Mouse (Mus musculus) adrenal gland, postnatal 36 days (tissue): ENCODE measurements around the gene Thsd7b. TPM values are rescaled to one million over a fixed set of nuclear protein-coding genes. Genes with fewer than 3 reads are reported as not detected.

Experiments
- DNase-seq, 2 experiments: peaks; one replicate each; pipeline ENCODE4 v3.0.0; 2021; ENCODE audit warnings: mixed read lengths in 1 of 2
- long read RNA-seq, 2 experiments: library from polyadenylated mRNA; stranded (forward); transcript quantifications; one replicate each; pipeline ENCODE4 v2.0.0; 2021; ENCODE audit warnings: borderline sequencing depth in 2 of 2
- total RNA-seq, 2 experiments: library from RNA; stranded (reverse); gene quantifications; 2 replicates each; pipeline ENCODE4 v1.2.3; 2021

Thsd7b gene
- total RNA-seq = under 1 TPM; 0.26 to 0.53 TPM
- long read RNA-seq, experiment 1 = 0 reads
- long read RNA-seq, experiment 2 = 0 reads

DNA sequence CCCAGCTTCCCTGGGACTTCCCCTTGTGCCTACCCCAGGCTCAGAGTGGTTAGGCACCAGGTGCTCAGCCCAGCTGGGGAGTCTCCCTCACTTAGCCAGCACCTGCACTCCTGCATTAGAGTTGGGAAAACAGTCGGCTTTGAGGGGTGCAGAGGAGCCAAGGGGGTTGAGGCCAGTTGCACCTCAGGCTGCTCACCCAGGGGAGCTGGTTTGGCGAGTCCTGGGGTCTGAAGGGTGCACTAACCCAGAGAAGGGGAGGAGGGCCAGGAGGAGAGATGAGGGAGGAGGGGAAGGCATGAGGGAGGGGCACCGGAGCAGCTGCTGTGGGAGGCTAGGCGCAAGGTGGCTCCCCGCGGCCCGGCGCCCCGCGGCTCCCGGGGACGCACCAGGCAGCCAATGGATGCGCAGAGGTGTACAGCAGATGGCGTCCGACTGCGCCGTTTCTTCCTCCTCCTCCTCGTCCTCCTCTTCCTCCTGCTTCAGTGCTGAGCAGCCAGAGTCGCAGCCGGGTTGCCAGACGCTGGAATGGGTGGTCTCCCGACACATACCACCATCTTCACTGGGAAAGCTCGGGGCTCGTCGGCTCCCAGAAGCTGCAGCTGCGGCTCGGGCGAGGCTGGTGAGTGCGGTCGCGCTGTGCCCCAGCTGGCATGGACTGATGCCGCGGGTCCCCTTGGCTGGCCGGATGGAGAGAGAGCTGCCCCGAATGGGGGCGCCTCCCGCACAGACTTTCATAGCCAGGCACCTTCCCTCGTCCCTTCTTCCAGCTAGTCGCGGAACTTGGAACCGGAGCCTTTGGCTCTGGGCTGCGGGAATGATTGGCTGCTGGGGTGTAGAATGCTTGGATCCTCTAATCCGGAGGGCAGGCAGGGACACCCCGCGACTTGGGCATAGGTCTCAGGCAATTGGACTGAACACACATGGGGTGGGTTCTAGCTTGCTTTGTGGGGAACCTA is at the start of gene Thsd7b:
TSS of gene Thsd7b (plus strand) at position 321 of the 956 bp plus-strand sequence.
- no peak for DNase-seq

GRCm38 (mm10) chr1:129244292-129244691 is 28.8 kb upstream of the Thsd7b start:
- peak in 1 of 2 experiments; percentile 37 for DNase-seq

- DNase-seq = peak in 1 of 2 experiments; percentile 3
Measured at GRCm38 (mm10) chr1:129250704-129251443, 22.2 kb upstream of the Thsd7b start.

- DNase-seq = no peak
Measured at GRCm38 (mm10) chr1:129266684-129267083, 6.4 kb upstream of the Thsd7b start.

GRCm38 (mm10) chr1:129304173-129304572 is 31.1 kb downstream of the Thsd7b start:
- DNase-seq = no peak

- DNase-seq = no peak
Measured at GRCm38 (mm10) chr1:129324388-129324787, 51.3 kb downstream of the Thsd7b start.

DNA sequence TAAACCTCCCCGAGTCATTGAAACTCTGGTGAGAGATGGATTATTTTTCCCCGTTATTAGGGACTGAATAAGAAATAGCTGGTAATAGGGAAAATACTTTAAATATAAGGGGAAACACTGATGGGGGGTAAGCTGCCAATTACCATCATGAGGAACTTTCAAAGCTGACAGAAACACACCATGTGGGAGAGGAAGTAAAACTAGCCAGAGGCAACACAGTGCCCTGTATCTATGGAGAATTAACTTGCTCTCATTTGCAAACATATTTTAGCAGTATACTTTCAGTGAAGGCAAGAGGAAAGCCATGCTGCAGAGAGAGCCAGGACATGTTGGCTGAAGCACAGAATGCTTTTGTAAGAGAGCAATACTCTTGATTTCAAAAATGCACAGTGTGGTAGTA is 51.7 kb downstream of the Thsd7b start:
- no peak for DNase-seq

DNA sequence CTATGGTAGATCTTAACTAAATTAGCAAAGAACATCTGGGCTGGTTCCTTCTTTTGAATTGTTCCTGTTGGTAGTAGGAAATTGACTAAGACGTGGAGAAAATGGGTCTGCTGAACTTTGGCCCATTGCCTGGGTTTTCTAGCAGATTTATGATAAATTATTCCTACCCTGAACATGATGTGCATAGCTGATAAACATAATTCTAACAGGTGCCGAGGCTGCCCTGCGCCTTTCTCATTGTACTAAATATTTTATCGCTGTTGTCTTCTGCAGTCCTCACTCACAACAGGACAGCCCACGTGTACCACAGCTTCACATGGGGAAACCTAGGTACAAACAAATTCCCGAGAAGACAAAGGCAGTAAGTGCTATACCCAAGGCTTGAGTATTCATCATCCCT is 83.5 kb downstream of the Thsd7b start:
- DNase-seq = no peak

DNA sequence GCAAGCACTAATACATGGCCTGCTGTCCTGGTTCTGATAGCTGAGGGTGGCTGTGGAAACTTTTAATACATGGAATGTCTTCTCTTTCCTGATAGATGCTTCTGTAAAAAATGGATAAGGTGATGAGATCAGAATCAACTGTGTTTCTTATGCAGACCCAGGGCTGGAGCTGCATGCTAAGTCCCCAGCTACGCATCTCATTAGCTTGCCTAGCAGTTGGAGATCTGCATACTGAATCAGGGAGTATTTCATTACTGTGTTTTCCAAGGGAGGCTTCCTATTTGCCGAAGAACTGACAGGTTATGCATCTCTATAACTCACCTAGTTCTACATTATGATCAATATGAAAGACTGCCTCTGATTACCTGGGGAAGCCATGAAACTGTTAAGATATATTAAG is 84.3 kb downstream of the Thsd7b start:
- DNase-seq = no peak

- DNase-seq = no peak
Measured at GRCm38 (mm10) chr1:129363368-129363767, 90.3 kb downstream of the Thsd7b start.

DNA sequence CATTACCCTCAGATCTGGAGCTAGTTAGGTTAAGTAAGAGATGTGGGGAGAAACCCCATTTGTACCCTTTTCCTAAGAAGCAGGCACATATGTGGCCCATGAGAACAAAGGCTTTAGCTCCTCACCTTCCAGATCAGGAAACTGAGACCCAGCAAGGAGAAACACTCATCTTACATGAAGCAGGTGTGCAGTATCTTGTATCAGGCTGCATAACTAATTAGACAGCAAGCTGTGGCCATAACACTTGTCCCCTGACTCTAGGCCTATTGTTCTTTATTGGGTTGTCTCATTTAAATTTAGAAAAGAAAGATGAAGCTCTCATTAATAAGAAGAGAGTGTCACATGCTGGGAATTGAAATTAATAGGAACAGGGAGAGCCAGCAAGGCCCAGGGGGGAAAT is 91.7 kb downstream of the Thsd7b start:
- no peak for DNase-seq

DNA sequence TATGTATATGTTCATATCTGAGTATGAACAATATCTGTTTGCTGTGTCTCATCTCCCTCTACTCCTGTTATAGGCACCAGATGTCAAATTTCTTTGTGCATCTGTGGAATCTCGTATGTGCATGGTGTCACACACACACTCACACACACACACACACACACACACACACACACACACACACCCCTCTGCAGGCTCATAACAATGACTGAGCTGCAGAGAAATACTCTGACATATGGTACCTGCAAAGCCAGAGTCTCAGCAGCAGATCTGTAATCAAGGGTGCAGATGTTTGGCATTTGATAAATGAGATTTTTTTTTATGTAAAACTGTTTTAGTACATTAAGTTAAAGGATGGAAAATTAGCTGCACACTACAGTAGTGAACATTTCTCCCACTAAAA is 92.5 kb downstream of the Thsd7b start:
- DNase-seq = no peak

DNA sequence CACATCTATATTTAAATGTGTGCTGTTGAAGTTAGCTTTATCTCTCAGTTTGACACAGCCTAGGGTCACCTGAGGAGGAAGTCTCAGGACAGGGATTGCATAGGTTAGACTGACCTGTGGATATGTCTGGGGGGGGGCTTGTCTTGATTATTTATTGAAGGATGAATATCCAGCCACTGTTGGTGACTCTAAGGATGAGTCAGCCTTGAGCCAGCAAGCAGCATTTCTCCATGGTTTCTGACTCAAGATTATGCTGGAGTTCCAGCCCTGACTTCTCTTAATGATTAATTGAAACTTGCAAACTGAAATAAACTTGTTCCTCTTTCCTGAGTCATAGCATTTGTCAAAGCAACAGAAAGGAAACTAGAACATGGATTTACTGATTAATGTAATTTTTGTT is 113.4 kb downstream of the Thsd7b start:
- peak; percentile 4 to 20 for DNase-seq

- DNase-seq = no peak
Measured at GRCm38 (mm10) chr1:129411584-129411983, 138.5 kb downstream of the Thsd7b start.

DNA sequence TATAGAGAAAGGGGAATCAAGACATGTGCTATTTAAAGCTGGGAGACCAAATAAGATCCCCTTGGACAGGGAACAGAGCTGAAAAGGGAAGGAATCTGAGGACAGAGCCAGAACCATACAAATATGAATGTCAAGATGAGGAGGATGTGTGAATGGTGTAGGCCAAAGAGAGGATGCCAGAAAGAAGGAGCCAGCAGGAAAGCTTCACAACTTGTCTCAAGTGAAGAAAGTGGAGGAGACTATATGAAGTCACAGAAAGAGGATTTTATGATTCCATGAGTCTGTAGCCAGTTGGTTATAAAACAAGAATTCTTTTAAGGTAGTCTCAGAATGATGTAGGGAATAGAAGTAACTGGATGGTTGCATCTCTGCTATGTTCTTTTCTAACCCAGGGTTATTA is 148.5 kb downstream of the Thsd7b start:
- no peak for DNase-seq

- no peak for DNase-seq
Measured at GRCm38 (mm10) chr1:129464414-129464813, 191.3 kb downstream of the Thsd7b start.

DNA sequence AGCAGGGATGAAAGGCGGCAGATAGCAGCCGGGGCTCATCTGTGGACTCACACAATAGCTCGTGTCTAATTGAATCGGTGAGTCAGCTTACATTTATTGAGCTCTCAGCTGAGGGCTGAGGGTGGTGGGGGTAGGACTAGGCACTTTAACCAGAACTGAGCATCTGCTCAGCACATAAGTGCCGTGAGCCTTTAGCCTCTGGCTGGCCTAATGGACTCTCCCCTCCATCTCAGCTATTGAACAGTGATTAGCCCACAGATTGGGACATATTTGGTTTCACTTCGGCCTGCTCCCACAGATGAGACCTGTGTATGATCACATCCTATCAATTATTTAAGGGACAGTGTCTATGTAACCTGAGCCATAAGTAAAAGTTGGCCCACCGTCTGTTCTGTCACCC is 200.4 kb downstream of the Thsd7b start:
- DNase-seq = no peak

DNA sequence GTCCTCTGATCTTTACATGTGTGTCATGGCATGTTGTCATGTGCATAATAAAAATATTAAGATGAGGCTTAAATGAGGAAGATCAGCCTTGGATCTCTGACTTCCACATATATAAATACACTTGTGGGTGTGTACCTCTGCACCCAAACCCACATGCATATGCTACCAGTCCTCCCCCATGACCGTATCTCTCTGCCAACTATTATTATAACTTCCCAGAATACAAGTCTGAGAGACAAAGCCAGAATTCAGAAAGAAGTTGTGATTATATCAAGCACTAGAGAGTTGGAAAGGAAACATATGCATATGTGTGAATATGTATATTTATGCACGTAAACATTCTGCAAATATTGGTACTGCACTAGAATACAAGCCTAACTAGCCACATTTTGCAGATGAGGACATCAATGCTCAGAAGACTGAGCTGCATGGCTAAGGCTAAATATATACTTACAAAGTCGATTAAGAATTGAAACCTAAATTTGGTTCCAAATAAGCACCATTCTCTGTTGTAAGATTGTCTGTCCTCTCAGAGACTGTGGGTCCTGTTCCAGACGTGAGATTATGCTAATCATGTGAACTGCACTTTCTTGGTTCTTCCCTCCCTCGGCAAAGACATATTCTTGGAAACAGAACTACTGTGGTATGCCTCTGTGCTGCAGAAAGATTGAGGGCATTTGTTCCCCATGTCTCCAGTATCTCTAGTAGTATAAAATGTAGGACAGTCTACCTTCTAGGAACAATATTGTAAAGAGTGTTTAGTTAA is 211.3 kb downstream of the Thsd7b start:
- DNase-seq = no peak

DNA sequence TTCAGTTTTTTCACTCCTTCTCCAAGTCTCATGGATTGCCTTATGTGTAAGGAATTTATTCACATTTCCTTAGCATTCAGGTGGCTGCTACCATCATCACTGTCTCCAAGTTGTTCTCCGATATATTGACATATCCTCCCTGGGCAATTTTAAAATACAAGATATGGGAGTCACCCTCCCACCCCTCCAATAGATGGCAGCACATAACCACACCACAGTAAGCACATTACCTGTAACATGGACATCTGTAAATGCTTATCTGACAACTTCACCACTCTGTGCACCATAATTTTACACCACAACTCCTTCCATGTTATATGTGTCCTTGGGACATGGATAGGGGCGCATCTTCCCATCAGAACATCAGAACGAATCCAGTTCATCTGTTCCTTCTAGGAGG is 218.0 kb downstream of the Thsd7b start:
- peak; percentile 15 to 18 for DNase-seq

- DNase-seq = no peak
Measured at GRCm38 (mm10) chr1:129493929-129494328, 220.8 kb downstream of the Thsd7b start.

DNA sequence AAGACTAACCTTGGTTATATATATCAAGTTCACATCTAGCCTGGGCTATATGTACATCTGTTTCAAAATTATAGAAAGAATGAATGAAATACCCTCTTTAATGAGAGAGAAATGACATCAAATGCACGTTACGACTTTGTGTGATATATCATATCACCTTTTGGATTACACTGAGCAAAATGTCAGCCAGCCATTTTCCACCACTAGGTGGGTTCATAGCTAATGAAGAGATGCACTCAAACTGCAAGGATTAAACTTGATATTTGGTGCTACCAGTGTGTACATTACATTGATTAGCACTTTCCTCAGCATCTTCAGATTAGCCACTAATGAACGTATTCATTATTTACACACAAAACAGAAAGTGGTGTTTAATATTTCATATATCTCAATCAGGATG is 228.6 kb downstream of the Thsd7b start:
- DNase-seq = no peak

GRCm38 (mm10) chr1:129516379-129516778 is 243.3 kb downstream of the Thsd7b start:
- DNase-seq = no peak
